Mouse (Mus musculus): Measurements from ENCODE around the gene Btbd8. TPM values are rescaled to one million over a fixed set of nuclear protein-coding genes. Genes with fewer than 3 reads are reported as not detected.

Gene Btbd8
- 9.7 and 9.9 TPM in 2 replicates for total RNA-seq (2017)

GRCm38 (mm10) chr5:107437464-107438281 lies at the start of gene Btbd8:
Gene Btbd8 (plus strand): TSS chr5:107437997.
- peak; percentile 85 for ATAC-seq (ENCODE audit: extremely low read depth, insufficient number of reproducible peaks, low FRiP score, poor library complexity, severe bottlenecking)

DNA sequence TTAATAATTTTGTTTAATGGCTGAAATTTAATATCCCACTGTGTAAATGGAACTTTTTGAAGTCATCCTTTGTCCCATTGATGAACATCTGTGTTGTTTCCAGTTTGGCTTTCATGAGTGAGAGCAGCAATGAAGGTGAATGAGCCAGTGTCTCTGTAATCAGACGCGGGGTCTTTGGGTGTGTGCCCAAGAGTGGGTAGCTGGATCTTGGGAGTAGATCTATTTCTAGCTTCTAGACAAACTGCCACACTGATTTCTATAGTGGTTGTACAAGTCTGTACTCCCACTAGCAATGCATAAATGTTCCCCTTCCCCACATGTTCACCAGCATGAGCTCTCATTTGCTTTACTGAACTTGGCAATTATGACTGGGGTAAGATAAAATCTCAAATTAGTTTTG lies 48.4 kb upstream of the Btbd8 start:
- no peak for ATAC-seq (ENCODE audit: extremely low read depth, insufficient number of reproducible peaks, low FRiP score, poor library complexity, severe bottlenecking)

GRCm38 (mm10) chr5:107394437-107394836 lies 43.4 kb upstream of the Btbd8 start:
- ATAC-seq (ENCODE audit: extremely low read depth, insufficient number of reproducible peaks, low FRiP score, poor library complexity, severe bottlenecking) = no peak

- no peak for ATAC-seq (ENCODE audit: extremely low read depth, insufficient number of reproducible peaks, low FRiP score, poor library complexity, severe bottlenecking)
These were observed 35.4 kb upstream of the Btbd8 start, which contains the start of gene Ephx4 for GRCm38 (mm10) chr5:107402436-107402835. Gene Ephx4 (plus strand): TSS chr5:107402736.

GRCm38 (mm10) chr5:107403011-107403946 lies 34.5 kb upstream of the Btbd8 start:
- no peak for ATAC-seq (ENCODE audit: extremely low read depth, insufficient number of reproducible peaks, low FRiP score, poor library complexity, severe bottlenecking)

DNA sequence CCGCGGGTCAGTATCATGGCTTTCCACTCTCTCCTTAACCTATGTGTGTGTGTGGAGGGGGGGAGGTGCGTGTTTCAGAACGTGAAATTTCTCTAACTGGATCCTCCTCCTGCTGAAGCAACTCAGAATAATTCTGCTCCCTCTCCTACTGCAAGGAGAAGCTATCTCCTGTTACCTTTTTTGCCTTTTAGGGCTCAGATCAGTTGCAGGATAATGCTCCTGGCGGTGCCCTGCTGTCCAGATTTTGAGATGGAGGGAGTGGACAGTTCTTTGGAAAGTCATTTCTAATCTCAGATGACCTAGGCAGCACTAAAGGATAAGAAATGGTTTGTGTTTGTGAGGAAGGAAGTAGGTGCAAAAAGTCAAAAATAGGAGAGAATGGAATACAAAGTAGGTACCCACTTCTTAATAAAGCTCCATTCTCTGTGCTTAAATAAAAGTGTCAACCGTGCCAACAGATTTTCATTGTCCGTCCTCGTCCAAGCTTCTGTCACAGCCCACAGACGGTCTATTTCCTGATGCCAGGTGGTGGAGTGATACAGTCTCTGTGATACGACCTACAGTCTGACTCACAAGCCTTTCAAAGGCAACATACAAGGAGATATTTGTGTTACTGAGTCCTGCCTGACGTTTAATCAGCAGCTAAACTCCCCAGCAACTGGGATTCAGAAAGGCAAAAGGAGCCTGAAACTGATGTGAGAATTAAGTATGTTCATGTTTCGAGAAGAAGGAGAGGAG lies 33.7 kb upstream of the Btbd8 start:
- ATAC-seq (ENCODE audit: extremely low read depth, insufficient number of reproducible peaks, low FRiP score, poor library complexity, severe bottlenecking) = no peak

GRCm38 (mm10) chr5:107405361-107405760 lies 32.4 kb upstream of the Btbd8 start:
- no peak for ATAC-seq (ENCODE audit: extremely low read depth, insufficient number of reproducible peaks, low FRiP score, poor library complexity, severe bottlenecking)

DNA sequence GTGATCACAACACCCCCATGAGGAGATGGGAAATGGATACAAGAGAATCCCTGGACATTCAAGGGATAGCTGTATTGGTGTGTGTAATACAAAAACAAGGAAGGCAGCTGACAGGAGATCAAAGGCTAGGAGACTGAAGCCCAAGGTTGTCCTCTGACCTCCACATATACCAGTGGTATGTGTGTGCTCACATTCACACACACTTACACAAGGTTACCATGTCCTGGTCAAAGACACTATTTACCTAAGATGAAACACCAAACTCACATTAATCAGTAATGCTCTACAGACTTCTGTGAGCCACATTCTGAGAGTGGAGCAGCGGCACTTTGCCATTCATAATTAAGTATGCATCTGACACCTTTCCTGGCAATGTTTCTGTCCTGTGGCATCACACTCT lies 27.5 kb upstream of the Btbd8 start:
- ATAC-seq (ENCODE audit: extremely low read depth, insufficient number of reproducible peaks, low FRiP score, poor library complexity, severe bottlenecking) = no peak

DNA sequence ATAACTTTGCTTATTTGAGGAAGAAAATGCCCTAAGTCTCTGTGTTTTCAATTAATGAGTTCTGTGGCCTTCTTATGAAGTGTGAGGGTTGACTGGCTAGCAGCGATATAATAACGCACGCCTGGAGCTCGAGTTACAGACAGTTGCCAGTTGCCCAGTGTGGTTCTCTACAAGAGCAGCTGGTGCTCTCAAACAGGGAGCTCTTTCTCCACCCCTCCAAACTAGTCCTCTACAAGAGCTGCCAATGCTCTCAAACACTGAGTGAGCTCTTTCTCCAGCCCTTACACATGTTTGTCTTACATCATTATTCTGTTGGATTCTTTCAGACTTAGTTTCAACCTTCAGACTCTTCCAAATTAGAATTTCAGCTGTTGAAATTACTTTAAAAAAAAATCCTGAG lies 26.5 kb upstream of the Btbd8 start:
- ATAC-seq (ENCODE audit: extremely low read depth, insufficient number of reproducible peaks, low FRiP score, poor library complexity, severe bottlenecking) = no peak

DNA sequence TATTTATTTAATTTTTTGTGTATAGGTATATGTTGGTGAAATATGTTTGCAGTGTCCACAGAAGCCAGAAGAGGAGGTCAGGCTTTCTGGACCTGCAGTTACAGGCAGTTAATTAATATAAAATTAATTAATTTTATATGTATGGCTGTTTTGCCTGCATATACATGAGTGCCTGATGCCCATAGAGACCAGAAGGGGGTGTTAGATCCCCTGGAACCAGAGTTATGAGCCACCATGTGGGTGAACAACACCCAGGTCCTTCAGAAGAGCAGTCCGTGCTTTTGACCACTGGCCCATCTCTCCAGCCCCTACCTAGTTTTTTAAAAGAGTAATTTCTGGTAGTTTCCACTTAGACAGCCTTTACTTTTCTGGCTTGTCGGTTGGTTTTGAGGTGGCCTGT lies 25.5 kb upstream of the Btbd8 start:
- no peak for ATAC-seq (ENCODE audit: extremely low read depth, insufficient number of reproducible peaks, low FRiP score, poor library complexity, severe bottlenecking)

DNA sequence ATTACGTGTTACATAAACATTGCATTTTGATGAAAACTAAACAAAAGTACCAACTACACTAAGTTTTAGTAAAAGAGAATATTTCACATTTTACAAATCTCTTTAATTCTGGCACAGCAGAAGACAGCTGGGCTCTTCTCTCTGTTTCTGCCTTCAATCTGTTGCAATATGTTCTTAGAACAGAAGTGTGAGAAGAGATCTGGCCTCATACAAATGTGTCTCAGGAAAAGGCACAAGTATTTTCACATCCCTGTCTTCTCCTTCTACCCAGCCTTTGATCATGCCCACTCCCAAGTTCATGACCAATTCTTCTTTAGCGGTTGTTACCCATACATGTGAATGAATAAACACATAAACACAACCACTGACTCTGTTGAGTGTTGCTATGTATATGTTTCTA lies 22.7 kb upstream of the Btbd8 start:
- ATAC-seq (ENCODE audit: extremely low read depth, insufficient number of reproducible peaks, low FRiP score, poor library complexity, severe bottlenecking) = no peak

DNA sequence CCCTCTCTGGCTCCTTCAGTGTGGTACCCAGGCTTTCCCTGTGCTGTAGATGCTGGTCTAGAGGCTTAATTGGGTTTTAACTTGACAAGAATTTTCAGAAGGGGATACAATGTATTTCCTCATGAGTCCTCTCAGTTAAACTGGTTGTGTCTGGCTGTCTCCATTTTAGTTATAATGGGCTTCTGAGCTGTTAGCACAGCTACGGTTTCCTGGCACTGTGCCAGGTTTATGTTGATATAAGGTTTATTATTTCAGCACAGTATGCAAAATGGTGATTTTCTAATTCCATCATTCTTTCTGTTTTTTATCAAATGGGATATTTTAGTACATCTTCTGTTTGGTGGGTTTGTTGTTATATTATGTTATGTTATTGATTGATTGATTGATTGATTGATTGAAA lies 16.1 kb upstream of the Btbd8 start:
- no peak for ATAC-seq (ENCODE audit: extremely low read depth, insufficient number of reproducible peaks, low FRiP score, poor library complexity, severe bottlenecking)

- ATAC-seq (ENCODE audit: extremely low read depth, insufficient number of reproducible peaks, low FRiP score, poor library complexity, severe bottlenecking) = no peak
These were observed 6.5 kb upstream of the Btbd8 start, which contains the start of gene Lpcat2b for GRCm38 (mm10) chr5:107431249-107431648. Gene Lpcat2b (plus strand): TSS chr5:107431549.

DNA sequence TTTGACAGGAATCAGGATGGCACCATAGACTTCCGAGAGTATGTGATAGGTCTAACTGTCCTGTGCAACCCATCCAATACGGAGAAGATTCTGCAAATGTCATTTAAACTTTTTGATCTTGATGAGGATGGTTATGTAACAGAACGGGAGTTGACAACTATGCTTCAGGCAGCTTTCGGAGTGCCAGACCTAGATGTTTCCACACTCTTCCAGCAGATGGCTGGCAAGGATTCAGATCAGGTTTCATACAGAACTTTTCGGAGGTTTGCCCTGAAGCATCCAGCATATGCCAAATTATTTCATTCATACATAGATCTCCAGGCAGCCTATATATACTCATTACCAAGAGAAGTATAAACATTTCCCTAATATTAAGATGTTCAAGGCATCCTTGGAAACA lies 3.8 kb upstream of the Btbd8 start:
- ATAC-seq (ENCODE audit: extremely low read depth, insufficient number of reproducible peaks, low FRiP score, poor library complexity, severe bottlenecking) = no peak

DNA sequence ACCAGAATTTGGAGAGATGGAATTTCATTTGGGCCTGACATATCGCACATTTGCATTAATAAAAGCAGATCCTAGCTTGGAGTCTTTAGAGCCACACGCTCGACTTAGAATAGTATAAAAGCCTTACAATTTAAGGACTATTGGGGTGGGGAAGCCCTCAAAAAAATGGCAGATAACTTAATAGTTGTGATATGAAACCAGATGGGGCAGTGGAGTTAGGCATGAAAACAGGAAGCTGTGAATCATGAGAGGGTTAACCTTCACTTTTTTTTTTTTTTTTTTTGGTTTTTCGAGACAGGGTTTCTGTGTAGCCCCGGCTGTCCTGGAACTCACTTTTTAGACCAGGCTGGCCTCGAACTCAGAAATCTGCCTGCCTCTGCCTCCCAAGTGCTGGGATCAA lies 1.6 kb upstream of the Btbd8 start:
- ATAC-seq (ENCODE audit: extremely low read depth, insufficient number of reproducible peaks, low FRiP score, poor library complexity, severe bottlenecking) = no peak

GRCm38 (mm10) chr5:107436587-107437209 lies 1.1 kb upstream of the Btbd8 start:
- ATAC-seq (ENCODE audit: extremely low read depth, insufficient number of reproducible peaks, low FRiP score, poor library complexity, severe bottlenecking) = no peak

DNA sequence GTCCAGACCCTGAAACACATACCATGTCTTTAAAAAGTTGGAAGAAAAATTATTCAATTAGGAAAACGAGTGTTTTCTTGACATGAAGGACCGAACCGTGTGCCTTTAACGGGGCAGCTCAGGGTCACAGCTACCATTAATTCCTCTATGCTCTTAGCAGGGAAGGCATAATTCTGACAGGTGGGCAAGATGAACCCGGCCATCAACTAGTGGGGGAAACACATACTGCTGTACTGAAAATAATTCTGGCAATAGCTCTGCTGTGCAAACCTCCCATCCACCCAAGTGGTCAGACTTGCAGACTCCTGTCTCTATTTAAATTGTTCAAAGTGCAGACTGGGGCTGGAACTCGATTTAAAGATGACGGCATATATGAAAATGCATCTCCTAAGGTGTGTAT lies 556 bp downstream of the Btbd8 start:
- no peak for ATAC-seq (ENCODE audit: extremely low read depth, insufficient number of reproducible peaks, low FRiP score, poor library complexity, severe bottlenecking)

DNA sequence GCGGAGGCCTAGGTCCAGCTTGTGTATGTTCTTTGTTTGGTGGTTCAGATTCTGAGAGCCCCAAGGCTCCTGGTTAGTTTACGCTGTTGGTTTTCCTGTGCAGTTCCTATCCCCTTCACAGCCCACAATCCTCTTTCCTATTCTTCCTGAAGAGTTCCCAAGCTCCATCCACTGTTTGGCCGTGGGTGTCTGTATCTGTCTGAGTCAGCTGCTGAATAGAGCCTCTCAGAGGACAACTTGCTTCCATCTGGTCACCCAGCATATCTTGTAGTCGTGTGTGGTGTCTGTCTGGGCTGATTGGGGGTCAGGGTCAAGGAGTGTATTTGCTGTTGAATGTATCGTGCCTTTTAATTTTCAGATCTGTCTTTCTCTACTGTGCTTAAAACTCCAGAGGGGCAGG lies 4.1 kb downstream of the Btbd8 start:
- no peak for ATAC-seq (ENCODE audit: extremely low read depth, insufficient number of reproducible peaks, low FRiP score, poor library complexity, severe bottlenecking)

DNA sequence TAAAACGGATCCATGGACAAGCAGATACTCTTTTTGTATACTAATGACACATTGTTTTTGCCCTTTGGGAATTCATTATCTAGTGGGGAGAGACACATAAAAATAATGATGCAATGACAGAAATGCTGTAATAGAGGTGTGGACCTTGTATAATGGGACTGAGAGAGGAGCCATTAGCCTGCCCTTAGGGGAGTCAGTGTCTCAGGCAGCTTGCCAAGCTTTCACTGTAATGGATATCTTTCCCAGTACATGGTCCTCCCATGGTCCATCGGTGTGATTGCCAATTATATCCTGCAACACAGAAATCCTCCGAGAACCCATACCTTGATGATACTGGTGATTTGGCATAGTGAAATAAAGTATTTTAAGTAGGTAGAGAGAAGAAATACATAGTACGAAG lies 6.5 kb downstream of the Btbd8 start:
- no peak for ATAC-seq (ENCODE audit: extremely low read depth, insufficient number of reproducible peaks, low FRiP score, poor library complexity, severe bottlenecking)

Data from neutrophil, adult 5-6 weeks (primary cell).